Mouse (Mus musculus): ENCODE measurements around the gene Rmi1.
"Not testable (repeated sequence)": the region's sequence is repeated elsewhere in the genome, so short reads cannot be mapped to it uniquely, and the experiment has no call there.

Rmi1 gene

GRCm38 (mm10) chr13:58387948-58388347, 14.1 kb upstream of the Rmi1 start:
- DNase-seq (ENCODE audit: low read depth, low spot score), result peak; percentile 87
- peaks cover 10% of the 10 kb centered on the region; the same call in 1 of the 2 replicates for H3K36me3 ChIP-seq (ENCODE audit: control insufficient read depth, insufficient read depth, low read length, poor library complexity, severe bottlenecking)
- no peaks in the 10 kb centered on the region for H3K27me3 ChIP-seq (ENCODE audit: control insufficient read depth, insufficient read depth, low read length, poor library complexity, severe bottlenecking)

GRCm38 (mm10) chr13:58388379-58388778, 13.7 kb upstream of the Rmi1 start:
- DNase-seq (ENCODE audit: low read depth, low spot score), result no peak
- peaks cover 9% of the 10 kb centered on the region; the same call in 1 of the 2 replicates for H3K36me3 ChIP-seq (ENCODE audit: control insufficient read depth, insufficient read depth, low read length, poor library complexity, severe bottlenecking)
- H3K27me3 ChIP-seq (ENCODE audit: control insufficient read depth, insufficient read depth, low read length, poor library complexity, severe bottlenecking), result no peaks in the 10 kb centered on the region

GRCm38 (mm10) chr13:58389324-58389951, 12.6 kb upstream of the Rmi1 start:
- peak; percentile 32 for DNase-seq (ENCODE audit: low read depth, low spot score)
- H3K27me3 ChIP-seq (ENCODE audit: control insufficient read depth, insufficient read depth, low read length, poor library complexity, severe bottlenecking), result no peaks in the 10 kb centered on the region

GRCm38 (mm10) chr13:58394392-58394791, 7.7 kb upstream of the Rmi1 start:
- H3K27me3 ChIP-seq (ENCODE audit: control insufficient read depth, insufficient read depth, low read length, poor library complexity, severe bottlenecking); DNase-seq (ENCODE audit: low read depth, low spot score): not testable (repeated sequence)
- peaks cover 29% of the 10 kb centered on the region for H3K36me3 ChIP-seq (ENCODE audit: control insufficient read depth, insufficient read depth, low read length, poor library complexity, severe bottlenecking)

More at GRCm38 (mm10) chr13:58389324-58389951, 12.6 kb upstream of the Rmi1 start:
- peaks cover 12% of the 10 kb centered on the region; the same call in 1 of the 2 replicates for H3K36me3 ChIP-seq (ENCODE audit: control insufficient read depth, insufficient read depth, low read length, poor library complexity, severe bottlenecking)

- no peaks in the 10 kb centered on the region for H3K27me3 ChIP-seq (ENCODE audit: control insufficient read depth, insufficient read depth, low read length, poor library complexity, severe bottlenecking)
- no peak for DNase-seq (ENCODE audit: low read depth, low spot score)
- peaks cover 23% of the 10 kb centered on the region for H3K36me3 ChIP-seq (ENCODE audit: control insufficient read depth, insufficient read depth, low read length, poor library complexity, severe bottlenecking)
These were observed 4.4 kb upstream of the Rmi1 start for GRCm38 (mm10) chr13:58397651-58398050.

- DNase-seq (ENCODE audit: low read depth, low spot score), result peak; percentile 30
- H3K36me3 ChIP-seq (ENCODE audit: control insufficient read depth, insufficient read depth, low read length, poor library complexity, severe bottlenecking), result peaks cover 17% of the 10 kb centered on the region
- H3K27me3 ChIP-seq (ENCODE audit: control insufficient read depth, insufficient read depth, low read length, poor library complexity, severe bottlenecking), result no peaks in the 10 kb centered on the region
These were observed 1.5 kb upstream of the Rmi1 start for GRCm38 (mm10) chr13:58400576-58400975.

GRCm38 (mm10) chr13:58401135-58402002, 679 bp upstream of the Rmi1 start:
- DNase-seq (ENCODE audit: low read depth, low spot score), result peak; percentile 87
- H3K36me3 ChIP-seq (ENCODE audit: control insufficient read depth, insufficient read depth, low read length, poor library complexity, severe bottlenecking), result peaks cover 13% of the 10 kb centered on the region
- no peaks in the 10 kb centered on the region for H3K27me3 ChIP-seq (ENCODE audit: control insufficient read depth, insufficient read depth, low read length, poor library complexity, severe bottlenecking)

- DNase-seq (ENCODE audit: low read depth, low spot score), result no peak
- no peaks in the 10 kb centered on the region for H3K27me3 ChIP-seq (ENCODE audit: control insufficient read depth, insufficient read depth, low read length, poor library complexity, severe bottlenecking)
- H3K36me3 ChIP-seq (ENCODE audit: control insufficient read depth, insufficient read depth, low read length, poor library complexity, severe bottlenecking), result peaks cover 5% of the 10 kb centered on the region
These were observed 679 bp downstream of the Rmi1 start for GRCm38 (mm10) chr13:58402744-58403110.

GRCm38 (mm10) chr13:58403243-58403642, 1.2 kb downstream of the Rmi1 start, which contains the start of gene Hnrnpk:
Gene Hnrnpk, minus strand, starts transcription at chr13:58403343.
- not testable (repeated sequence) for H3K36me3 ChIP-seq (ENCODE audit: control insufficient read depth, insufficient read depth, low read length, poor library complexity, severe bottlenecking); H3K27me3 ChIP-seq (ENCODE audit: control insufficient read depth, insufficient read depth, low read length, poor library complexity, severe bottlenecking); DNase-seq (ENCODE audit: low read depth, low spot score)

GRCm38 (mm10) chr13:58411073-58411472, 9.0 kb downstream of the Rmi1 start:
- no peaks in the 10 kb centered on the region for H3K27me3 ChIP-seq (ENCODE audit: control insufficient read depth, insufficient read depth, low read length, poor library complexity, severe bottlenecking)
- no peak for DNase-seq (ENCODE audit: low read depth, low spot score)
- H3K36me3 ChIP-seq (ENCODE audit: control insufficient read depth, insufficient read depth, low read length, poor library complexity, severe bottlenecking), result no peaks in the 10 kb centered on the region; the same call in 1 of the 2 replicates

GRCm38 (mm10) chr13:58415374-58415773, 13.3 kb downstream of the Rmi1 start:
- DNase-seq (ENCODE audit: low read depth, low spot score), result no peak
- Histone ChIP-seq H3K36me3 (ENCODE audit: control insufficient read depth, insufficient read depth, low read length, poor library complexity, severe bottlenecking) (no peaks in the 10 kb centered on the region), H3K27me3 (ENCODE audit: control insufficient read depth, insufficient read depth, low read length, poor library complexity, severe bottlenecking) (no peaks in the 10 kb centered on the region)

- no peak for DNase-seq (ENCODE audit: low read depth, low spot score)
- no peaks in the 10 kb centered on the region for H3K36me3 ChIP-seq (ENCODE audit: control insufficient read depth, insufficient read depth, low read length, poor library complexity, severe bottlenecking)
- H3K27me3 ChIP-seq (ENCODE audit: control insufficient read depth, insufficient read depth, low read length, poor library complexity, severe bottlenecking), result no peaks in the 10 kb centered on the region
These were observed 13.8 kb downstream of the Rmi1 start for GRCm38 (mm10) chr13:58415838-58416237.

GRCm38 (mm10) chr13:58418656-58419055, 16.6 kb downstream of the Rmi1 start:
- H3K27me3 ChIP-seq (ENCODE audit: control insufficient read depth, insufficient read depth, low read length, poor library complexity, severe bottlenecking), result no peaks in the 10 kb centered on the region
- peak; percentile 63 for DNase-seq (ENCODE audit: low read depth, low spot score)
- no peaks in the 10 kb centered on the region for H3K36me3 ChIP-seq (ENCODE audit: control insufficient read depth, insufficient read depth, low read length, poor library complexity, severe bottlenecking)

- Histone ChIP-seq H3K27me3 (ENCODE audit: control insufficient read depth, insufficient read depth, low read length, poor library complexity, severe bottlenecking) (no peaks in the 10 kb centered on the region), H3K36me3 (ENCODE audit: control insufficient read depth, insufficient read depth, low read length, poor library complexity, severe bottlenecking) (no peaks in the 10 kb centered on the region)
- peak; percentile 50 for DNase-seq (ENCODE audit: low read depth, low spot score)
These were observed 17.2 kb downstream of the Rmi1 start for GRCm38 (mm10) chr13:58419266-58419665.

GRCm38 (mm10) chr13:58421026-58421425, 19.0 kb downstream of the Rmi1 start:
- DNase-seq (ENCODE audit: low read depth, low spot score), result no peak
- H3K27me3 ChIP-seq (ENCODE audit: control insufficient read depth, insufficient read depth, low read length, poor library complexity, severe bottlenecking), result no peaks in the 10 kb centered on the region
- H3K36me3 ChIP-seq (ENCODE audit: control insufficient read depth, insufficient read depth, low read length, poor library complexity, severe bottlenecking), result no peaks in the 10 kb centered on the region

Data from splenic B cell, adult 2 months (primary cell).